Mouse (Mus musculus): ENCODE results near the gene Vdac1.

Gene Vdac1

GRCm38 (mm10) chr11:52419861-52420260 is 59.2 kb downstream of the Vdac1 start:
- DNase-seq (ENCODE audit: extremely low spot score, low spot score) = no peak

GRCm38 (mm10) chr11:52420296-52421052 is 59.8 kb downstream of the Vdac1 start:
- DNase-seq (ENCODE audit: extremely low spot score, low spot score) = no peak

GRCm38 (mm10) chr11:52421053-52421778 is 60.6 kb downstream of the Vdac1 start:
- peak; percentile 74 for DNase-seq (ENCODE audit: extremely low spot score, low spot score)

- no peak for DNase-seq (ENCODE audit: extremely low spot score, low spot score)
Observed at GRCm38 (mm10) chr11:52429440-52429839, 68.8 kb downstream of the Vdac1 start.

- no peak for DNase-seq (ENCODE audit: extremely low spot score, low spot score)
Observed at GRCm38 (mm10) chr11:52431594-52431993, 70.9 kb downstream of the Vdac1 start.

GRCm38 (mm10) chr11:52432148-52432547 is 71.5 kb downstream of the Vdac1 start:
- DNase-seq (ENCODE audit: extremely low spot score, low spot score) = no peak

- DNase-seq (ENCODE audit: extremely low spot score, low spot score) = no peak
Observed at GRCm38 (mm10) chr11:52433076-52433796, 72.6 kb downstream of the Vdac1 start.

GRCm38 (mm10) chr11:52433797-52434195 is 73.1 kb downstream of the Vdac1 start:
- no peak for DNase-seq (ENCODE audit: extremely low spot score, low spot score)

- no peak for DNase-seq (ENCODE audit: extremely low spot score, low spot score)
Observed at GRCm38 (mm10) chr11:52435466-52435865, 74.8 kb downstream of the Vdac1 start.

- no peak for DNase-seq (ENCODE audit: extremely low spot score, low spot score)
Observed at GRCm38 (mm10) chr11:52437123-52437522, 76.5 kb downstream of the Vdac1 start.
